Mouse (Mus musculus) adrenal gland, adult 2 months (tissue): ENCODE data around the gene Prpf8. TPM values are rescaled to one million over a fixed set of nuclear protein-coding genes. Genes with fewer than 3 reads are reported as not detected.

Source experiments
- DNase-seq: peaks from one replicate; pipeline ENCODE4 v3.0.0; 2021
- polyA plus RNA-seq: library from polyadenylated mRNA; depleted of rRNA; stranded (reverse); fragments of >200 nt; gene quantifications from 2 replicates; pipeline ENCODE4 v1.2.3, GENCODE M21; 2012
- total RNA-seq, 2 experiments: library from RNA; stranded (reverse); gene quantifications; 2 replicates each; pipeline ENCODE4 v1.2.3; 2021

The Prpf8 gene
- total and polyA plus RNA-seq, 3 experiments = 58.6 to 162 (median 132) TPM

DNA sequence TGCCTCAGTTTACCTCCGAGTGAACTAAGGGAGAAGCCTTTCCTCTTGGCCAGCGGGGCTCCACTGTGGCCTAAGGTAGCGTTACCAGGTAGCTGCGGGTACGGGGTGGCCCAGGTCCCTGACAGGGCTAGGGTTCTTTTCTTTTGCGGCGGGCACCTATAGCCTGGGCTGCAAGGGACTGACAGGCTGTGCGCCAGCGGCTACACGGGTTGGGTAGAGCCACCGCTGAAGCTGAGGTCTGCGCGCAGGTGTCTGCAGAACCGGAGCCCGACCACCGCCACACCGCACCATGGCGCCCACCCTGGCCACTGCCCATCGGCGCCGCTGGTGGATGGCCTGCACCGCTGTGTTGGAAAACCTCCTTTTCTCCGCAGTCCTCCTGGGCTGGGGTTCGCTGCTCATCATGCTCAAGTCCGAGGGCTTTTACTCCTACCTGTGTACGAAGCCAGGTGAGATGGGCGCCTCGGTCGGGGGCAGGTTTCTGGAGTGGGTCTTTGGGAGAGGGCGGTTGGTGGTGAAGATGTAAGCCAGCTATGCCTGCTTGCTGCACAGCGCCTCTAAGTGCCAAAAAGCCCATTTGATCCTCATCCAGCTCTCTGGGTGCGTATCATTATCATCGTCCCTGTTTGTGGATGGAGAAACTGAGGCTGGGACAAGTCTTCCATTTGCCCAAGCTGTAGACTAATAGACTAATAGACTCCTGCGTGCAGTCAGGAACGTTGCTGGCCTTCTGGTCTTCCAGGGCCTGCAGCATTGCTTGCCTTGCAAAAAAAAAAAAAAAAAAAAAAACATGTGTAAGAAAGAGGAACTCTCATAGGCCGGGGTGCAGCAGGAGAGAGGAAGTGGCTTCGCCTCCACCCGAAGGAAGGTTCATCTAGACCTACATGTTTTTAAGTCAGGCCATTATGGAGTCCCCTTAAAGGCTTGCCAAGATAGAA is 46.0 kb downstream of the Prpf8 start:
- peak; percentile 35 for DNase-seq

DNA sequence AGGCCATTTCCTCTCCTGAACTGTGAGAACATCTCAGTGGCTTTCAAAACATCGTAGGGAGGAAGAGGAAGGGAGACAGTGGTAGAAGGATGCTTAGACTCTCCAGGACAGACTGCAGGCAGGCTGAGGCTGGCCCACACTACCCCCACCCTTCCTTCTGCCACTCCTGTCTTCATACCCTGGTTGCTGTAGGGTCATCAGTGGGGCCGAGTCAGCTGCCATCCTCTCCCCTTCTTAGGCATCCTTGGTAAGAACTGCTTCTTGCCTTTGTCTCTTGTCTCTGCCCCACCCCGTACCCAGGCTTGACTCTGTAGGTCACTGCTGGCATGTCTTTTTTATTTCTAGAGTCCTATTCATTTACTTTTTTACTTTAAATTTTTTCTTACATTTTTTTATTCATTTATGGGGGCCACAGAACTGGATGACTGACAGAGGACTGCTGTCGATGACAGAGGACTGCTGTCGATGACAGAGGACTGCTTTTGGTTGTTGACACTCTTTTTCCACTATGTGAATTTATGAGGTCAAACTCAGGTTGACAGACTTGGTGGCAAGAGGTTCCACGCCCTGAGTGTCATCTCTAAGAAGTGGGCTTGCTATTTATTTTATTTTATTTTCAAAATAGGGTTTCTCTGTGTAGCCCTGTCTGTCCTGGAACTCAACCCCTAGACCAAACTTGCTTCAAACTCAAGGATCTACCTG is 46.8 kb downstream of the Prpf8 start:
- DNase-seq = no peak

GRCm38 (mm10) chr11:75534286-75535033 is 47.8 kb downstream of the Prpf8 start:
- DNase-seq = no peak

DNA sequence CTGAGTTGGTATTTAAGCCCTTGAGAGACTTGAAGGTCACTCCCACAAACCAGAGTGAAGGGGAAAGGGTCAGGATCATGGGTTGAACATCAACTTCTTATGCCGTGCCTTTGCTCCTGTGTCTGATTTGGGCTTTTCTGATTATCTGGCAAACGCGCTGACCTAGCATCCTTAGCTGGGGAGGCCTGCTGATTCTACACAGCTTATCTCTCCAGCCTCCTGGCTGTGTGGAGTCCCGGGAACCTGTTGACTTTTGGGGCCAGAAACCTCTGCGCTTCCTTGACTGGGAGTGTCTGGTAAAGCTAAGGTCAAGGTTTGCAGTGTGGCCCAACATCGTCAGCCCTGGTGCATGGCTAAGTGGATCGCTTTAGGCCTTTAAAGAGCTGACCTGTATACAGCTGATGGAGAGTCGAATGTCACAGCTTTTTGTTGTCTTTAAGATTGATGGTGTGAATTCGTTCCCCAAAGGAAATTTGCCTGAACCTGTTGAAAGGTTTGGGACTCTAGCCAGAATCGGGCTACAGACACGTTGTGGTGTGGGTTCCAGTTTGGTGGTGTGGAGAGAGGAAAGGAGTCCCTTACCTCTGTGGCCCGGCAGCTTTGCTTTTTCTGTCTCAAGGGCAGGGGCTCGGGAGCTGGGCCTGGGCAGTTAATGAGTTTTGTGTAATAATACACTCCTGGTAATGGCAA is 48.6 kb downstream of the Prpf8 start:
- no peak for DNase-seq

DNA sequence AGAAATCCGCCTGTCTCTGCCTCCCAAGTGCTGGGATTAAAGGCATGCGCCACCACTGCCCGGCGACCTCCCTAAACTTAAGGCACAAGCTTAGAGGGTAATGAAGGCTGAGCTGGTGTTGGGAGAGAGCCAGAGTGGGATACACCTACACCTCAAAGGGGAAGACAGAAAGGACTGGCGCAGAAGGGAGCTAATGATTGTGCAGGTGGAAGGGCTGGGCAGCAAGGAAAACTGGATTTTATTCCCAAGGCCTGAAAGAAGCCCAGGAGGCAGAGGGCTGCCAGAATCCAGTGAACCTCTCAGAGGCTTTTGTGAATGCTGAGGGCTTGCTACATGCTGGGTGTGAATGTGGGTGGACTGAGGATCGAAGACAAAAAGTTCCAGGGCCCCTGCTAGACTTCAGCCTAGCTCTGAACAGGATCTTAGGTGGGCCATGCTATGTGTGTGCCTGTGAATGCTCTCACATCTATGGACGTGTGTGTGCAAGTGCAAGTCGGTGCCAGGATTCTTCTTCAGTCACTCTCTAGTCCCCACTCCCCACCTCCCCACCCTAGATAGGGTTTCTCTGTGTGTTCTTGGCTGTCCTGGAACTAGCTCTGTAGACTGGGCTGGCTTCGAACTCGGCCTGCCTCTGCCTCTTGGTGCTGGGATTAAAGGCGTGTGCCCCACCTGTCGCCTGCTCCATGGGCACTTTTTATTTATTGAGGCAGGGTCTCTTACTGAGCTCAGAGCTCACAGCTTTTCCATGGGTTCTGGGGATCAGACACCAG is 49.8 kb downstream of the Prpf8 start:
- DNase-seq = no peak

DNA sequence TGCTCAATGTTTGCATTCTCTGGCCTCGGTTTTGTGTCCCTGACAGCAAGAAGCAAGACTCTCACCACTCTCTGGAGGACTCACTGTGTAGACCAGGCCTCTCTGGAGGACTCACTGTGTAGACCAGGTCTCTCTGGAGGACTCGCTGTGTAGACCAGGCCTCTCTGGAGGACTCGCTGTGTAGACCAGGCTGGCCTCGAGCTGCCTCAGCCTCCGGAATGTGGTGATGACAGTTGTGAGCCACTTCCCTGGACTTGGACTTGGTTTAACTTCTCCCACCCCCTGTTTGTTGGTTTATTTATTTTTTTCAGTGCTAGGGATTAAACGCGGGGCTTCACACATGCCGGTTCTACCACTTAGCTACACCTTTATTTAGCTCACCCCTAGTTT is 50.4 kb downstream of the Prpf8 start:
- no peak for DNase-seq

- no peak for DNase-seq
These were observed 51.0 kb downstream of the Prpf8 start for GRCm38 (mm10) chr11:75537491-75538183.

DNA sequence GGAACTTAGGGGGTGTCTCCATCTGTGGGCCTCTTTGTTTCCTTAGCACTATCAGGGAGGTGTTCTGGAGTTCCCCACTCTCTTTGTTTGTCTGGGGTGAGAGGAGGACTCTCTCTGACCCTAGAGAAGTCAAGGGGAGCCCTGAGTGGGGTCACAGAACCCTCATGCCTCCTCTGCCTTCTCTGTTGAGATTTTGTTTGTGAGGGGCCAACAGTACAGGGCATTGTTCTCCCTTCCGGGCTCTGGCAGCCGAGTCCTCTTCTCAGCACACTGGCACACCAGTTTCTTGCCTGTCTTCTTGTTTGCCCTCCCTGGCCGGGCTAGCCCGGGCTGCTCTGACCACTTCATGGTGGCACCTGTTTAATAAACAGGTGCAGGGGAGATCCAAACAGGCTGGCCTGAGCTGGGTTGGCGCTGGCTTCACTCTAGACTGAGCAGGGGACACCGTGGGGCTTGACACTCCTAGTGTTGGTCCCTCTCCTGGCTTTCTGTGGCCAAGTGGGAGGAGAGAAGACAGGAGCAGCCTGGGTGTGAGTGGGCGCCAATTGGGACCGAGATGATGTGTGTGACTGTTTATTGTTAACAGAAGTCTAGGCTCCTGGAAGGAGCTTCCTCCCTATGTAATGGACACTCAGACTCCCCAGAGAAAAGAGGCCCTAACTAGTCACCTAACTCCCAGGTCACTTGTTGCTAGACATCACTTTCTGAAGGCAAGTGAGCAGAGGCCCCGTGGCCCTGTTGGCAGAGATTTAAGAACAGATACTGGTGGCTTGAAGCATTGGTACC is 51.8 kb downstream of the Prpf8 start:
- no peak for DNase-seq

GRCm38 (mm10) chr11:75538970-75539299 is 52.3 kb downstream of the Prpf8 start:
- DNase-seq = no peak

DNA sequence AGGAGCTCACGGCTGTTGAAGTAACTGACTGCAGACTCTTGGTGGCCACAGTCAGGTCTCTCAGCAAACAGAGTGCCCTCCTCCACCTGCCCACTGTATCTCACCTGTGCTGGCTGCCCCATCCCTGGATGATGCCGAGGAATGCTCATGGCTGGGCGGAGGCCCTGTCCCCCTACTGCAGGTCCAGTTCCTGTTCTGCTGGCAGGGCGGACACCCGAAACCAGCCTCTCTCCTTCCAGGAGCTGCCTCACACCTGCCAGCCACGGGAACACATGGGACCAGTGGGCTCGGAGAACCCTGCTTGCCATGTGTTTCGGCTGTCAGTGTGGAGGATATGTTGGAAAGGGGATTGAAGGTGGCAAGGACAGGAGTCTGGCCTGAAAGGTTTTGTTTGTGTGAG is 53.6 kb downstream of the Prpf8 start:
- no peak for DNase-seq

DNA sequence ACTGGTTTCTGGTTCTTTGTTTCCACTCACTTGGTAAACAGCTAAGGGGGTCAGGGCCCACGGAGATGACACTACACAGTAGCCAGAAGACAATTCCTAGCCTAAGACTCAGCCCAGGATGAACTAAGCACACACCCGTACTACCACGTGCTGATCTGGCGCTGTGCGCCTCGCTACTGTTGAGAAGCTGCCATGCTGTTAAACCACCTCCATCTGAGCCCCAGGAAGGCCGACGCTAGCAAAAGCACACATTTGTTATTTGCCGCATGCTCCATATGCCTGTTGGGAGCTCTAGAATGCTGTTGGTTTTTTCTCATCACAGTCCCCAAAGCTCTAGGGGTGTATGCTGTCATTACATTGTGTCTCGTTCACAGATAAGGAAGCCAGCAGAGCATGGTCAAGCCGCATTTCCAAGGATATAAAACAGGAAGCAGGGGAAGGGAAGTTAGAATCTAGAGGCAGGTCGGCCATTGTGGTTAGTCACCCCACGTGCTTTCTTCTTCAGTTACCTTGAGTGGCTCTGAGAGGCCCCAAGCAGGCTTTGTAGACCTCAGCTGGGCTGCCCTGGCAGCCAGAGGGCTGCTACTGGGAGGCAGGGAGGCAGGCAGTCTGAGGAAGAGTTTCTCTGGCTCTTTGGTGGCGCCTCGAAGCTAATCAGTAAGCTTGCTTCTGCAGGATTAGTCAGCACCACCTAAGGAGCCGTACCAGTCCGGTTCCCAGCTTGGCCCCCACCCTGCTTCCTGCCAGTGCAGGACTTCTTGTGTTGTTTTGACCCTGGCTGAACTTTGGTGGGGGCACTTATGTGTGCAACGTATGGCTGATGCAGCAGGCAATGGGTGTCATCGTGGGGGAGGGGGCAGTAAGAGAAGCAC is 54.3 kb downstream of the Prpf8 start:
- DNase-seq = no peak

DNA sequence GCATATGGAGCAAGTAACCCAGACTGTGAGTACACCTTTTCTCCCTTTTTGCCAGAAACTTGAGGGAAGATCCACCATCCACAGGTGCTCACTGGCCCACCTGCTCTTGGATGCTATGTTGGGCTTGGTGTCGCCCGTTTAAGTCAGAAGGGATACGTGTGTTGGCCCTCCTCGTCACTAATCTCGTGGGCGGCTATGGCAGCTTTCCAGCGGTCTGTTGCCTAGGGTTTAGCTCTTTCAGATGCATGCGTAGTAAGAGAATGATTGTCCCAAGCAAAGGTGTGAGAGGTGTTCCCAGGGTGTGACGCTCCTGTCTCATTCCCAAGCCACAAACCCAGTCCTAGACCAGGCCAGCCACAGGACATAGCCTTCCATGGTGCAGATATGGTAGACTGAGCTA is 58.1 kb downstream of the Prpf8 start:
- no peak for DNase-seq

GRCm38 (mm10) chr11:75546057-75546456 is 59.4 kb downstream of the Prpf8 start:
- DNase-seq = no peak

DNA sequence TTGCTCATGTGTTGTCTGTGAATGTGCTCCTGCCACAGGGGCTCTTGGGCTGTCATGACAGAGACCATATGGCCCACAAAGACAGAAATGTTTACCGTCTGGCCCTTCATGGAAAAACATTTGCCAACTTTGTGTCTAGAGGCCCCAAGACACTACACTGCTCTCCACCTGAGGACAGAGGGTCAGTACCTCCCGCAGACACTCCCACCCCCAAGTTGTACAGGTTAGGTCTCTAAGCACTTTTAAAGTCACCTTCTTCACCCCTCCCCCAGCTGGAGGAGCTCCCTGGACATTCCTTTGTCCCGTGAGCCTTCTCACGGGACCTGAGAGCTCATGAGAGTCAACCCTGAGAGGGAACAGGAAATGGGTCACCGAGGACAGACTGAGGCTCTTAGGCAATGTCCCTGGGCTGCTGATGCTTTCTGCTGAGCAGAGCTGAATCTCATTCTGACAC is 63.1 kb downstream of the Prpf8 start:
- peak; percentile 47 for DNase-seq

- no peak for DNase-seq
These were observed 63.8 kb downstream of the Prpf8 start for GRCm38 (mm10) chr11:75550200-75550946.

DNA sequence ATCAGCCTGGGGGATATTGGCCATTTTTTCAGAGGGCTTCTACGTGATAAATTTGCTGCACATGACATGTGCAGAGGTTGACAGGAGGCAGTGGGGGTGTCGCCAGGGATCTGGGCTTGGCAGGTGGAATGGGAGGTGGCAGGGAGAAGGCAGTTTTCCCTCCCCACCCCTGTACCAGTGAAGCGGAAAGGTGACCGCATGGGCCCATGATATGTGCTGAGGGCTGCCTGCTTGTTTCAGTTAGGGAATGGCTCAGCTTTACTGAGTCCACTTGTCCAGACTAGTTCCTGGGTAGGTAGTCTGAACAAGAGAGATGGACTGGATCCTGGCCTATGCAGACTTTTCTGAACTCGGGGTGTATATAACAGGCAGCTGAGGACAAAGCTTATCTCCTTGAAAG is 64.7 kb downstream of the Prpf8 start:
- no peak for DNase-seq

- DNase-seq = peak; percentile 38
These were observed 65.4 kb downstream of the Prpf8 start for GRCm38 (mm10) chr11:75551961-75552441.
